Mouse (Mus musculus) liver, adult 2 months (tissue): ENCODE data around the gene Lig3. TPM values are rescaled to one million over a fixed set of nuclear protein-coding genes. Genes with fewer than 3 reads are reported as not detected.

Experiments used
- DNase-seq: peaks from one replicate; pipeline ENCODE4 v3.0.0-alpha.2; 2011; ENCODE audit warnings: low read depth, low spot score; ENCODE audit errors: extremely low read depth
- H3K27ac ChIP-seq: fragments of 200-500 bp; replicated peaks from 2 replicates; pipeline ENCODE4 v1.5.1; 2012; ENCODE audit warnings: low read depth, mild to moderate bottlenecking, control low read depth, inconsistent platforms, low read length; ENCODE audit not compliant: insufficient read depth
- H3K27me3 ChIP-seq: fragments of 200-500 bp; 2 replicates; pipeline ENCODE4 v1.6.1; 2012; ENCODE audit warnings: mild to moderate bottlenecking, moderate library complexity, low read length, inconsistent platforms; ENCODE audit not compliant: control insufficient read depth, insufficient read depth
- H3K36me3 ChIP-seq: fragments of 200-500 bp; 2 replicates; pipeline ENCODE4 v1.6.1; 2012; ENCODE audit warnings: low read length, inconsistent platforms; ENCODE audit not compliant: control insufficient read depth, insufficient read depth
- H3K4me1 ChIP-seq: fragments of 200-500 bp; 2 replicates; pipeline ENCODE4 v1.6.1; 2011; ENCODE audit warnings: low read length; ENCODE audit not compliant: control insufficient read depth, insufficient read depth
- H3K4me3 ChIP-seq: fragments of 200-500 bp; 2 replicates; pipeline ENCODE4 v1.5.1; 2011; ENCODE audit warnings: low read depth, mild to moderate bottlenecking, control low read depth, low read length, moderate library complexity; ENCODE audit not compliant: insufficient read depth
- H3K79me2 ChIP-seq: fragments of 200-500 bp; 2 replicates; pipeline ENCODE4 v1.6.1; 2012; ENCODE audit warnings: inconsistent platforms, mild to moderate bottlenecking, low read length, moderate library complexity; ENCODE audit not compliant: control insufficient read depth, insufficient read depth
- H3K9ac ChIP-seq: fragments of 200-500 bp; 2 replicates; pipeline ENCODE4 v1.6.1; 2012; ENCODE audit warnings: low read depth, mild to moderate bottlenecking, control low read depth, inconsistent platforms, low read length
- CTCF ChIP-seq: fragments of 200-500 bp; IDR thresholded peaks from 2 replicates; pipeline ENCODE4 v1.5.1; 2011; ENCODE audit warnings: low read depth, low read length, control low read depth
- POLR2A ChIP-seq: fragments of 200-500 bp; IDR thresholded peaks from 2 replicates; pipeline ENCODE4 v1.6.1; 2011; ENCODE audit warnings: low read length, control low read depth; ENCODE audit not compliant: insufficient read depth; ENCODE audit errors: extremely low read depth
- WGBS: fragments of 180-500 bp; shearing (Covaris S2); methylation state at CpG from one replicate; pipeline ENCODE4 v1.1.7; 2018; 5-methylcytosine and 5-hydroxymethylcytosine counted together
- polyA plus RNA-seq: library from polyadenylated mRNA; depleted of rRNA; stranded (reverse); fragments of >200 nt; gene quantifications from 2 replicates; pipeline ENCODE4 v1.2.3, GENCODE M21; 2012
- total RNA-seq: library from RNA; depleted of rRNA; stranded (reverse); fragments of >200 nt; gene quantifications from 2 replicates; pipeline ENCODE4 v1.2.3, GENCODE M21; 2014

Lig3 gene
- total and polyA plus RNA-seq, 2 experiments, result 8.0 to 15.4 TPM

GRCm38 (mm10) chr11:82764438-82764924, 16.4 kb upstream of the Lig3 start:
- Histone ChIP-seq H3K4me3 (peak overlapping the region; percentile 84), H3K27ac (peak overlapping the region; percentile 68), H3K27me3 (no peaks in the 10 kb centered on the region), H3K4me1 (peaks cover 7% of the 10 kb centered on the region), H3K36me3 (peaks cover 8% of the 10 kb centered on the region), H3K9ac (peak overlapping the region; percentile 84), H3K79me2 (peaks cover 10% of the 10 kb centered on the region; the same call in 1 of the 2 replicates)
- DNase-seq, result no peak
- WGBS, result under 1% methylated on average over 28 of the region's 28 CpGs
- TF ChIP-seq CTCF (no peak; the same call in 1 of the 2 replicates), POLR2A (no peak)

DNA sequence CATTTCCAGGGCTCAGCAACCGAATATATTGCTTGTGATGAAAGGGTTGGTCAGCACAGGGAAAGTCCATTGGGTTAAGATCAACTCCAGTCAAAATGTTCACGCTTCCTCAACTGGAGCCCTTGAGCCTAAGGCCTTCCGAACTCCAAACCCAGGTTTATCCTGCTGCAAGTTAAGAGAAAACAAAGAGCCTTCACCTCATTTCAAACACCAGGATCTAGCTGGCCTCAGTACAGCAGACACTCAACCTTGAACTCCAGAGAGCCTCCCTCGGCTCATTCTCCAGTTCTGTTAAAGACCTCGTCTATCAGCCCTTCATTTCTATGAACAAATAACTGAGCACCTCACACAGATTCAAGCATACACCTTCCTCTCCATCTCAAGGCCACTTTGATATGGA, 774 bp upstream of the Lig3 start:
- TF ChIP-seq POLR2A (no peak), CTCF (no peak)
- 28% methylated on average over 5 of the region's 5 CpGs for WGBS
- H3K36me3 ChIP-seq, result 0 out of 2 replicates have a peak, but pooled peaks cover 3% of the 10 kb centered on the region
- 0 out of 2 replicates have a peak overlapping the region, but pooled peaks have one; percentile 2 for H3K27ac ChIP-seq
- DNase-seq, result peak; percentile 14
- peaks cover 3% of the 10 kb centered on the region; the same call in 1 of the 2 replicates for H3K79me2 ChIP-seq
- no peaks in the 10 kb centered on the region for H3K27me3 ChIP-seq
- H3K4me1 ChIP-seq, result peaks cover 10% of the 10 kb centered on the region
- H3K4me3 ChIP-seq, result peak overlapping the region; percentile 93
- H3K9ac ChIP-seq, result peak overlapping the region; percentile 26

GRCm38 (mm10) chr11:82782197-82782596, 1.3 kb downstream of the Lig3 start:
- H3K9ac ChIP-seq, result peak overlapping the region; percentile 98
- H3K4me3 ChIP-seq, result peak overlapping the region; percentile 93
- TF ChIP-seq POLR2A, result no peak
- TF ChIP-seq CTCF, result no peak
- DNase-seq, result no peak
- H3K27me3 ChIP-seq, result no peaks in the 10 kb centered on the region
- WGBS, result 36% methylated on average over 6 of the region's 6 CpGs
- peaks cover 10% of the 10 kb centered on the region for H3K4me1 ChIP-seq
- H3K36me3 ChIP-seq, result peaks cover 16% of the 10 kb centered on the region
- peaks cover 3% of the 10 kb centered on the region; the same call in 1 of the 2 replicates for H3K79me2 ChIP-seq
- no peak overlapping the region for H3K27ac ChIP-seq

- no peak for TF ChIP-seq CTCF
- no peak for TF ChIP-seq POLR2A
- 91% methylated on average over 11 of the region's 11 CpGs for WGBS
- Histone ChIP-seq H3K27ac (no peak overlapping the region), H3K4me1 (peaks cover 8% of the 10 kb centered on the region), H3K36me3 (peaks cover 25% of the 10 kb centered on the region), H3K79me2 (peaks cover 3% of the 10 kb centered on the region; the same call in 1 of the 2 replicates), H3K9ac (no peak overlapping the region), H3K27me3 (no peaks in the 10 kb centered on the region), H3K4me3 (no peak overlapping the region)
- DNase-seq, result no peak
Measured at GRCm38 (mm10) chr11:82783453-82783852, 2.5 kb downstream of the Lig3 start.

DNA sequence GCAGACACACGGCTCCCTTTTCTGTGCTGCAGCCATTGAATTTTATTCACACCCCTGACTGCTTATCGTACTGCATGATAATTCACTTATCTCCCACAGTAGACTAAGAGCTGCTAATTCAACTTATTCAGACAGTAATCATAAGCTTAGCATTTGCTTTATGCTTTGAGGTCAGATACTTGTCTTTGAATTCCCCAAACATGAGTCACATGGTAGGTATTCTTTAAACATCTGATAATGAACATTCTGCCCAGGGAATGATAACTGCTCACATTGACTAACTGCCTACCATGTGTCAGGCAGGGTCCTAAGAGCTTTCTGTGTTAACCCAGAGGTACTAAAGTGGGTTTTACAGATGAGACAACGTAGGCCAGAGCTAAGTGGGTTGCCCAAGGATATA, 25.7 kb downstream of the Lig3 start:
- H3K9ac ChIP-seq, result no peak overlapping the region
- H3K27me3 ChIP-seq, result no peaks in the 10 kb centered on the region
- DNase-seq, result no peak
- H3K27ac ChIP-seq, result no peak overlapping the region
- H3K4me3 ChIP-seq, result no peak overlapping the region
- no peaks in the 10 kb centered on the region for H3K4me1 ChIP-seq
- H3K36me3 ChIP-seq, result peaks cover 70% of the 10 kb centered on the region
- no peak for TF ChIP-seq CTCF
- TF ChIP-seq POLR2A, result no peak
- H3K79me2 ChIP-seq, result no peaks in the 10 kb centered on the region
- 92% methylated on average over 3 of the region's 3 CpGs for WGBS

DNA sequence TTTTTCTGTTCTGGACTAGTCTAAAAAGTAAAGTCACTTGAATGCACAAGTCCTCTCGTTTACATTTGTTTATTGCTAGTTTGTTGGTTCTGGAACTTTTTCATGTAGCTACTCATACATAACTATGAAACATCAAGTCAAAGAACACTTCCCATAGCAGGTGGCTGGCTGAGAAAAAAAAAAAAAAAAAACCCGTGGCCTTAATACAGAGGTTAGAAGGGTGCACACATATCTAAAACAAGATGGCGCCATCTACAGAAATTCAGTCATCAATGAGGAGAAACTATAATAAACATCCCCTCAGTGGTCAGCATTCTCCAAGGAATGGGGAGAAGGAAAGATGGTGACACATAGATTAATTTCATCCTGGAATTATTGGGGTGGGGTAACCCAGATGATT, 26.5 kb downstream of the Lig3 start:
- no peak for TF ChIP-seq POLR2A
- no peak for TF ChIP-seq CTCF
- no peaks in the 10 kb centered on the region for H3K79me2 ChIP-seq
- H3K4me1 ChIP-seq, result no peaks in the 10 kb centered on the region
- no peak overlapping the region for H3K9ac ChIP-seq
- WGBS, result 77% methylated on average over 3 of the region's 3 CpGs
- no peak overlapping the region for H3K4me3 ChIP-seq
- no peak for DNase-seq
- no peak overlapping the region for H3K27ac ChIP-seq
- H3K27me3 ChIP-seq, result no peaks in the 10 kb centered on the region
- H3K36me3 ChIP-seq, result peaks cover 66% of the 10 kb centered on the region
